Mouse (Mus musculus) spleen, postnatal 14 days (tissue): ENCODE measurements around the gene Kcnma1.

Experiments used
- DNase-seq, 2 experiments: peaks; one replicate each; pipeline ENCODE4 v3.0.0; 2021 to 2022; ENCODE audit warnings: low spot score in 2 of 2

The Kcnma1 gene

DNA sequence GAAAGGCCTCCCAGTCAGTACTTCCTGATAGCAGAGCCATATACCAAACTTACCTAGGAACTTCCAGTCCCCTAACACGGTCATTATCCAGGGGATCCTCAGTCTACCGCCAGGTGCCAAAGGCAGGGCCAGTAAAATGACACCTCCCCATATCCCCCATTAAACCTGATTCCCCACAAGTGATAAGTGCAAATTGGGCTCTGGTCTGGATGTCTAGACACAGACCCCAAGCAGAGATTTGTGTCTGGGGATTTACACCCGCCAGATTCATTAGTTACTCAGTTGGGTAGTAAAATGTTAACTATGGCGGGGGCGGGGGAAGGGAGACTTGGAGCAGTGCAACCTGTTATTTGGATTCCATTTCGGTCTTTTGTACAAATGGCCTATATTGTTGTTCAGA lies 562.6 kb downstream of the Kcnma1 start:
- no peak for DNase-seq

DNA sequence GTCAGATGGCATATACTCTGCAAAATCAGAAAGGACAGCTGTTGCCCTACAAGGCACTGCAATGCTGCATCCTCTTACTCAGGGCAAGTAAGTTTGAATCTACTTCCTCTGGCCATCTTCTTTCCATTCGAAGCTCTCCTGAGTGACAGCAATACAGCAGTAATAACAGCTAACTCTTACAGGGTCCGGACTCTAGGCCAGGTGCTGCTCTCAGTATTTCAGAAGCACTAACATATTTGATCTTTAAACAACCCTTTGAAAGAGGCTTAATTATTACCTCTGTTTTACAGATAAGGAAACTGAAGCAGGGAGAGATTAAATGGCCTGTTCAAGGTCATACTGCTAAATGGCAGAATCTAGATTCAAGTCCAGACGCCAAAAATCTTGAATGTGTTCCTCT lies 576.8 kb downstream of the Kcnma1 start:
- DNase-seq, result no peak

DNA sequence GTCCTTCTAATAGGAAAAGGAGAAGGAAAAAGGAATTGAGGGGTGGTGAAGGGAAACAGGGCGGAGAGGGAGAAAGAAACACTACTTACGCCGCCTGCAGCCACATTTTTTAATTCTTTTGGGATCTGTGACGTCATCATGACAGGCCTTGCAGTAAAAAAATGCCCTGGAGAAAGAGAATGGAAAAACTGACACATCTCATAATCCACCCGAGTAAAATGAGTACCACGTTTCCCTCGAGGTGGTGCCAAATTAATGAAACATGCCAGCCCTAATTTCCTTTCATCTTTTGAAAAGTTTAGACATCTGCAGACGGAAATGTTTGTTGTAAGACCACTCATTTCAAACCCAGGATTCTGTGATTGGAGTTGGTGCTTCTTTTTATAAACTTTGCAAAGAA lies 578.4 kb downstream of the Kcnma1 start:
- DNase-seq, result no peak

DNA sequence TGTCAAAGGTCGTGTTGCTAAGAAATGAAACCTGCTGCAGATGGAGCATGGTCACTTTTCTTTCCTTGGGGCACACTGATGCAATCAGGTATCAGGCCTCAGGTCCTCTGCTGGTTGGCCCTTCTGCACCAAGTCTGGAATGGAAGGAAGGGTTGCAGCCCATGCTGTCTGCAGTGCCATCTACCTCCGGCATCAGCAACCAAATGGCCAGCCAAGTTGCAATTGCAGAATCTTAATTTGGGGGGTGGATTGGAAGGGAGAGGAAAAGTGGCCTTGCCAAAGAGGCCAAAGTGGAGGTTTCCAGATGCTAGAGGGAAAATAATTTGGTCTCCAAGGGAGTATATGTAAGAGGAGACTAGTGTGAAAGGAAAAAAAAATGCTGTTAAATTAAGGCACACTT lies 584.3 kb downstream of the Kcnma1 start:
- DNase-seq, result no peak

DNA sequence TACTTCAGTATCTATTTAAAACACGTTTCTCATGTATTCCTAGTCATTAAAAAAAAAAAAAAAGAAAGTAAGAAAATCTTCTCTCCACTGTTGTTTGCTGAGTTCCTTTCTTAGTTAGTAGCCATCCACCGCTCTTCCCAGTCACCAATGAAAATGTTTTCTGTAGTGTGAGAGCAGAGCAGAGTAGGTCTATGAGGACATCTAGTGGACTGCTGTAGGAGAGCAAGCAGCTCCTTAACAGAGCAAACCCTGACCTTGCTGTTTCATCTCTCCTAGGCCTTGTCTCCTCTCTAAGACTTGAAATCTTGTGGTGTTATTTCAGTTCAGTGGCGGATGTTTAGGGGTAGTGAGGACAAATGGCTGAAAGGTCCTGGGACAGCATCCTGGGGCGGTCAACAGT lies 585.2 kb downstream of the Kcnma1 start:
- no peak for DNase-seq

DNA sequence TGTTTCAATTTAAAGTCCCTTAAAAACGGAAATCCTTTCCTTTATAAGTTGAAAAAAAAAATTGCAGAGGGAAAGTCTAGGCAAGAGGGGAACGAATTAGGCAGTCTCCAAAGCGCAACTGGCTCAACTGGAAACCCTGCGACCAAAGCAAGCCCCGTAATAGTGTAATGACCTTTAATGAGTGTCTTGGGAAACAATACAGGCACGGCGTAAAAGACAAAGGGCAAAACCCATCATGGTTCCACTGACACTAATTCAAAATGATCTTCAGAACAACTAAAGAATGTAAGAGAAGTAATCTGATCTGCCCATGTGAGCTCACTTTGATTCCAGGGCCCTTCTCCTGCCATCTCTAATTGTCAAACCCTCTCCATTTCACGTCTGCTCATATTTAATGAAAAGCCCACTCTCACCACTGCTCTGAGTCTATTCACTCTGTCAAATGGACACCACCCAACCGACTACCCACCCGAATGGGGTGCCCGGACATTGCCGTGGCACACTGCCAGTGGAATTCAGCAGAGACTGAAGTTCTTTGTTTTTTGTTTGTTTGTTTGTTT lies 591.7 kb downstream of the Kcnma1 start:
- no peak for DNase-seq

DNA sequence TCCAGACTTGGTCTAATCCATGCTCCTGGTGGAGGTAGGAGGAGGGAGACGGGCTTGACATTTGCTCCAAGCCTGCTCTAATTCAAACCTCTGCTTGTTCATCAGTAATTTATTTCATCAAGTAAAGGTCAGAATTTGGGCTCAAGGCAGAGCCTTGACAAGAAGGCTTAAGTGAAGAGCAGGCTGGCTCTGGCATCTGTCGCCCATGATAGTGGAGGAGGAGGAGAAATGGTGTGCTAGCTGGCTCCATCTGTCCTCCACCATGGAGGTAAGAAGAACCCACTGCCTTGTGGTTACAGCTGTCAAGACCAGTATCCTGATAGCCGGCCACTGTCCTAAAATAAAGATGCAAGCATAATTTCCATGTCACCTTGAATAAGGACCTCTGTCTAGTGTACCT lies 595.3 kb downstream of the Kcnma1 start:
- DNase-seq, result no peak

DNA sequence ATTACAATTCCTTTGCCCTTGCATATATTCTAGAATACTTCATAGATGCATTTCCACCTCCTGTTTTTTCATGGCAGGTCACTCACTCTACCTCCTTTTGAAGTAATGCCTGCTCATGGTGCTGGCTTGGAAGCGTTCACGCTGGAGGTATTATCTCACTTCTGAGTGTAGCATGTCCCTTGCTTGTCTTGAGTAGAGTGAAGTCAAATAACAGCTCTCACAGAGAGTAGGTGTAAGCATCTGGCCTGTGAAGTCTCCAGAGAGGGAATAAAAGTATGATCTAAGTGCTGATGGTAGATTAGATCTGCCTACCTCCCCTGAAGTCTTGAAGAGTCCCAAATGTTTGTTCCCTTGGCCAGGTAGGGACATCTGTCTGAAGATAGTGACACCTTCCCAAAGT lies 607.2 kb downstream of the Kcnma1 start:
- DNase-seq, result no peak

DNA sequence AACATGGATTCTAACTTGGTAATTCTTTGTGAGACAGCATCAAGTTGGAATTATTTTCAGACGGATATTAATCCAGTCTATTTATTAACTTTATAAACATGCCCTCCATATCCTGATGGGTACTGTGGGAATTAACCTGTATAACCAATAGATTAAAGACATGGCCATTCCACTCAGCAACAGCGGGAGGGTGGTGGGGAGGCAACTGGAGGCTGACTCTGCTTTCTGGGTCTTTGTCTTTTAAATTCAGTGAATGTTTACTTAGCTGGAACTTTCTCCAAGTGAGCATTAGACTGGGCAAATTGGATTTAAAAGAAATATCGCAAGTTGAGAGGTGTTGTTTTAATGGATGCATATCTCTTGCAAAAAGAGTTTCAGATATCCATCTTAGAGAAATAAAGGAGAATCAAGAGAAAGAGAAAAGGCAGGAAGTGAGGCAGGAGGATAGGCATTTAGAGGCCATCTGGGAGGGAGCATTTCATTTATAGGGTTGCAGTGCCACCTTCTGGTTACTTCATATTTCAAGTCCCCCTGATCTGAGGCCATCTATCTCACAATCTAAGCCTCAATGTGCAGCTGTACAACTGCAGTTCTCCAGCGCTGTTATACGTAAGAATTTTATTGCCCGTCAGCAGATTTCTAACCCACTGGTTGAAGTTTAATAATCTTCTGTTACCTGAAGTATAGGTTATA lies 613.4 kb downstream of the Kcnma1 start:
- no peak for DNase-seq

DNA sequence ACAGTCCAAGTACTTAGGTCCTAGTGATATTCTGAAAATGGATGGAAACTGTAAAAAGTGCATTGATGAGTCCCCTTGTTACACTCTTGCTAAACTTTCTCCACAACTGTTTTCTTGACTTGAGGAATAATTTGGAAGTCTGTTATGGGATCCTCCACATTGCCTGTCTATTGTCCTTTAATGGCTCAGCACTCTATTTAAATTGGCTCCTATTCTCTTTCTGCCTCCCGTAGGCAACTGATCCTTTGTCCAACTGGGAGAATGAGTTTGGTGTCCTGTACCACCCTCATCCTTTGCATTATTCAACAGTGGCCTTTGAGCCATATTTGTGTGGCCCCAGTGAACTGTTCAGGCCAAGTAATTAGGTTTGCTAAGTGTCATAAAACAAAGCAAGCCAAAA lies 616.6 kb downstream of the Kcnma1 start:
- no peak for DNase-seq

DNA sequence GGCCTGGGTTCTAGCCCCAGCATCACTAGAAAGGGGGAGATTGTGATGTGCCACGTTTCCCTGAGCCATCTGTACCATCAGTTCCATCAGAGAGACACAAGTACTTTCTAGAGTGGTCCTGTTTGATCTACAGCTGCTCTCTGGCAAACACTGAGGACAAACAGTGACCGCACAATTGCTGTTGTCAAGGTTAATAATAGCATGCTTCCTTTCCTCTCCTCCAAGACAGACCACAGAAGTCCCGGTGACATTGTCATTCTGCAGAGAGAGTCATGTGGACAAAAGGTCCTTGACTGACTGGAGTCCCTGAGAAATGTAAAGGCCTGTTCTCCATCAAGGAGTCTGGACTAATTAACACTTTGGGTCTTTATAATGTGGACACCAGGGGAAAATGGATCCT lies 622.7 kb downstream of the Kcnma1 start:
- no peak for DNase-seq

DNA sequence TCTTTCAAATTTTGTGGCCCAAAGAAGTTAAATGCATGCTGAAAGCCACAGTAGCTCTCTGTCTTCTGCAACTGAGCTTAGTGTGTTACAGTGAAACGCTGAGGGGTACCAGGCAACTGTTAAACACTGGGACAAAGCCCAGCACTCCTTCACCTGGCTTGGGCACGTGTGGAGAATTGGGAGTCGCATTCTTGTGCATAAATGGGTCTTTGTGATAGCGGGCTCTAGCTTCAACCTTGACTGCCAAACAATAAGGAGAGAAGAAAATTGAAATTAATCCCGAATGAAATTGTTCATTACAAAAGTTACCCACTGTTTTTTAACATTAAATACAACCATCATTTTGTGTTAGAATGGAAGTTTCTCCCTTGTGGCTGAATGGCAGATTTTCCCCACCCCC lies 623.5 kb downstream of the Kcnma1 start:
- DNase-seq, result no peak

DNA sequence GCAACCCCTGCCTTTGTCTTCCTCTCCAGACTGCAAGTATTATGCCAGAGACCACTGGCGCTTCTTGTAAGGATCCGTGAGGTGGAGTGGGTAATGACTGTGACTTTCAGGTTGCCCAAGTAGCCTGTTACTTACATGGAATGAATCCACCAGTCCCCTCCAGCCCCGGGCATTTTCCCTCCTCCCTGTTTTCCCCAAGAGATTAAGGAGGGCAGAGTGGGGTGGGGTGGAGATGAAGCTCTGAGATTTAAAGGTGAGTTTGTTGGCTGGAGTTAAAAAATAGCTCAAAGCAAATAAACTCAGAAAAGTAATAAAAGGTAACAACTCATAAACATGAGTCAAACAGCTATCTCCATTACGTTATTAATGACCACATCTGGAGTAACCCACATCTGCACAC lies 624.1 kb downstream of the Kcnma1 start:
- DNase-seq, result no peak

DNA sequence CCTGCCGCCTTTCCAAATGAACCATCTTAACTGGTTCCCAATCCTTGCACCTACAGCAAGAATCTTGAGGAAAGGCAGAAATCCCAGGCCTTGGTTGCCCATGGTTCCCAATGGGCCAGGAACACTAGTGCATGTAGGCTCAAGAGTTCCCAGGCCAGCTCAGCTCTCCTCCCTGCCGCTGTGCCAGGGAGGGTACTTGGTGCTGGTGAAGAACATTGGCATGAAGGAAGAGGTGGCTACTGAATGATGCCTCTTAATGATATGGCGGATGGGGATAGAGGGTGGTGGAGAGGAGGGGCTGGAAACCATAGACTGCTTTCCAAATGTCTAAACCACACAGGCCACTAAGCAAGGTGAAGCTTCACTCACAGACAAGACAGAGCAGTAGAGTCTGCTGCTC lies 627.5 kb downstream of the Kcnma1 start:
- no peak for DNase-seq

DNA sequence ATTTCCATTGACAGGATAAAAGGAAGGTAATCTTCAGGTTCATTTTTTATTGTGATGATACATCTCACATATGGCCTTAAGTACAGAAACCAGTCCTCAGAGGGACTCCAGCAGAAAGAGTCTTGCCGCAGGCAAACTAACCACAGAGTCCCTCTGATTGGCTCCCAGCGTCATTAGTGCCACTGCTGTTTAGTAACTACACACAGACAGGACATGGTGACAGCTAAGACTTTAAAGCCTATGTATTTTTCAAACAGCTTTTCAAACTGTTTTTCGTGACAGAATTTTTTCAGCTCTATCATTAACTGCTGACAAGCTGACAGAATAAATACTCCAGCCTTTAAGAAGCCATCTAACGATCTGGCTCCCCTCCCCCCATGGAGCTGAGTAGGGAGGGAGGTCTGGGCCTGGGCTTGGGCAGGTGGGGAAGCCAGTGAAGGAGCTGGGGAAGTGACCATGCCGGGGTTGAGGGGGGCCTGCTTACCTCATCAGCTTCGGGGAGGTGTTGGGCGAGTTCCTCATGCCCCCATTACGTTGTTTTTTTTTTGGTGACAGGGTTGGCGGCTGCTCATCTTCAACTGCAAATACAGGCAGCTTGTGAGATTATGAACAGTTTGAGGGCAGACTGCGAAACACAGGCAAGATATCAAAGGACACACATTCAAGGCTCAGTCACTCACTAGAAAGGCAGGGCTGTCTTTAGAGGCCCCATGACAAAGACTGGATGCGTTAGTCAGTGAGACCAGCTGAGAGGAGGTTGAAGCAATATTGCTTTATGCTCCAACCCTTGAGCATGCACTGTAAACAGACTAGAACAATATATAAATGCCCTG lies 628.3 kb downstream of the Kcnma1 start:
- no peak for DNase-seq

DNA sequence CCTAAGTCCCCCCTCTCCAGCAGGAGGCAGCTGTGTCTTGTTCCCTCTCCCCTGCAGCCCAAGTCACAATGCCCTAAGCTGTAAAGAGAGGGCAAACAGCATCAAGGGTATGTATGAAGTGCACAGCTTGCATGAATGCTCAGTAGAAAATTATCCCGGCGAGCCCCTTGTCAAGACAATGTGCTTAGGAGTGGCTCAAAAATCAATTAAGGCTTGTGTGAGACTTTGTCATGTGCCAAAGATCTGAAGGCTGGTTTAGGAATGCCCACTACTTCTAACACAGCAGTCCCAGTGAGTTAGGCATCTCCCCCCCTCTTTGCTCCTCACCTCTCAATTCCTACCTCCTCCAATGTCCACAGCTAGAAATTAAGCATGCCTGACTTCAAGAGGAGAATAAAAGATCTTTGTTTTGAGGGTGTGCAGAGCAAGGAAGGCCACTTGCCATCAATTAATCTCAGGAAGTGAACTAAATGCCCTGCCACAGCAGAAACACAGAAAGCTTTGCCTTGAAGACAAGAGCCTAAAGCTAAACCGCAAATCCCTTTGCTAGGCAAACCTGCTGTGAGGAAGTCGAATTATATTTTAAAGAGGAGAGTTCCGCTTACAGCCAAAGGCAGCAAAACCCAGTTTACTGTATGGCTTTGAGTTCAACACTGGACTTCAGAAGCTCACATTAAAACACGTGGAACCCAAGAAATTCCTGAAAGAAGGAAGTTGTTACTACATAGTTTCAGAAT lies 635.8 kb downstream of the Kcnma1 start:
- no peak for DNase-seq

DNA sequence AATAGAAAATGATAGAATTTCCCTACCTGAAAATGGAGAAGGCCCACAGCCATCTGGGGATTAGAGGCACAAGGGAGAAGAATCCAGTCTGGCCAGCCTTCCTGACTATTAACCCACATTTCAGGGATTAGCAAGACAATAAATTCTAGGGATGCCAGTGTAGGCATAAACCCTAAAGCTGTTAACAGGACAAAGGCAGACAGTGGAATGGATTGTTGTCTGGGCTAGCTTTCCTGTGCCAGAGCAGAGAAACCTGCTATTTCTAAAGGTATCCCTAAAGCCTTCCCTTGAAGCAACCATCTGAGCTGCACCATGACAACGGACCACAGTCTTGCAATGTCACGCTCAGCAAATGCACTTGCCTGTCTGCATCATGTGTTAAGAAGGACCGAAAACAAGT lies 642.3 kb downstream of the Kcnma1 start:
- no peak for DNase-seq

DNA sequence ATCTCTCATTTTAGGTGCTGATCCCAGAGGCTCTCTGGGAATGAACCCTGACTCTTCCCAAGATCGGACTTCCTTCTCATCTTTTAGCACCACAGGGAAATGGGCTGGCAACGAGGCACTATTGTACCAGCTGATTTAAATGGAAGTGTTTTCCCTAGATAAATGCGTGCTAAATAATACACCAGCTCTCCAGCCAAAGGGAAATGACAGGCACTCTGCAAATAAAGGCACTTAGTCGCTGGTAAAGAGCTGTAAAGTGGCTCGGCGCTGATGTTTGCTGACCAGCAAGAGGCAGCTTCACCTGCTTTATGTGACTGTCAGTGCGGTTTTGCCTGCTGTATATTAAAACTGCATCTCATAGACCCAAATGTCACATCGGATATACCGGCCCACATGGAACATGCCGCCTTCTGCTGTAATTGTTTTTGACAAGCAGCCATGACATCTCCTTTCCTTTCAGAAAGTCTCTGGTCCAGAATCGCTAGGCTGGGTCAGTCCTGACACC lies 653.7 kb downstream of the Kcnma1 start:
- no peak for DNase-seq

DNA sequence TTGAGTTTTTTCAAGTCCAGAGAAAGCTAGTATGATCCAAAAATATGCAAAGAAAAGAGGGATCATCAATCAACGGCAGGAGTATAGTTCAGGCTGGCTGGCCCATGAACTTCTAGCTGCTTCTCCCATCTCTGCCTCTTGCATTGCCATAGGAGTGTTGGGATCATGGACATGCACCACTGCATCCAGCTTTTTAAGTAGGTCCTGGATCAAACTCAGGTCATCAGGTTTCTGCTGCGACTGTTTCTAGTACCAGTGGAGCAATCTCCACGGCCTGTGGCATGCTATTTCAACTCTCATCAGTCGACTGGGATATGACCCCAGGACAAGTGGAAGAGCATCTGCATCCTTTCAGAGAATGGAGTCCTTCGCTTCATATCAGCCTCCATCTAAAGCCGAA lies 655.5 kb downstream of the Kcnma1 start:
- no peak for DNase-seq

DNA sequence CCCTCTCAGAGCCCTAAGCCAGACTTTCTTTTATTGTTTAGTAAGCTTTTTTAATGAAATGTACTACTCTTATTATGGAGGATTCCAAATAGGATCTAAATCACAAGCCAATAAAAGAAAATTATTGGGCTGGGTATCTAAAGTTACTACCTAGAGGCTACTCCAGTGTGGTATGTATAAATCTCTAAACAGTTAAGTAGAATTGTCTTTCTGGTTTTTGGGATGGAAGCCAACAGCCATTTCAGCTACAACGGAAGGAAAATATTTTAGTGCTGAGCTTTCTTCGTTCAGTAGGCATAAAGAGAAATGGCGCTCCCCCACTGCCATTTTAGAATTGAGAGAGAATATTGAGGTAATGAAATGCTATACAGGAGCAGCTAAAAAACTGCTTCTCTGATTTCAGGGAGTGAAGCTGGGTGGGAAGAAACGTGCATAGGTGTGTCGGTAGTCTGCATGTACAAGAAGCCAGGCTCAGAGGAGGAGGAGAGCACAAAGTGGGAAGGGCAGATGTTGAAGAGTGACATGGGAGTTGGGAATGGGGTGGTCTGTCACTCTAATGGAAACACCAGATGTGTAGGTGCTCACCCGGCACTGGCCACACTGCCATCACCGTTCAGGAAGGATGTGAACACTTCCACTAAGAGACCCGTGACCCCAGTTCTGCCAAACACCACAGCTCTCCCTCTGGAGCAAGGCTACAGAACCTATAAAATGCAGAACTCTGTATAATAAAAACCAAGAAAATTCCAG lies 656.6 kb downstream of the Kcnma1 start:
- DNase-seq, result no peak

DNA sequence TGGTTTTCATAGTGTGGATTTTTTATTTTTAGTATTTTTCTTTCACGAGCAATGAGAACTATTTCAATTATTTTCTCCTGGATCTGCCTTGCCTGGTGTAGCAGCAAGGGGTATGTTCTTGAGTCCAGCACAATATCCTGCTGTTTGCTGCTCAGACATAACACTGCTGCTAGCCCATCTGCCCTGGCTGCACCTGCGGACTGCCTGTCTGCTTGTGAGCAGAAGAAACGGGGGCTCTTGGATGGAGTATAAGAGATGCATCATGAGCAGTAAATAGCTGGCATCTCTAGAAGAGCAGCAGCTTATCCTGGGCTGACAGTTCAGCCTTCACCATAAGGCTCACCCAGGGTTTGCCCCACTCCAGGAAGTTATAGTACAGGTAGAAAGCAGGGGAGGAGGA lies 687.5 kb downstream of the Kcnma1 start:
- no peak for DNase-seq

DNA sequence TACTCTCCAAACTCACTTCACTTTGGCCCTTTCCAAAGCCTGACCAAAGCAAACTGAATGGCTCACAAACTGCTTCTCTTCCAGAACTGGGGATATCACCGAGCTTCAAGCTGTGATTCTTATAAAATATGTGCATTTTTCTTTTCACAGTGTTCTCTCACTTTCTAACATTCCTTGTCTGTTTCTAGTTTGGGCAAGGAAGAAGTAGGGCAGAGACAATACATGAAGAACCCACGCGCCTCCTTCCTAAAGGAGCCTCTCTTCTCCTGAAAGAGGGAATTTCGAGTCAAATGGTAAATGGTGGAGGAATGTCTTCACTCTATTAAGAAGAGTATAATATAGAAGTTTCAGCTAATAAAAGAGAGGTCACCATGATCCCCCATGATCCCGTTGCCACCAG lies 709.0 kb downstream of the Kcnma1 start:
- no peak for DNase-seq
